Mouse (Mus musculus): ENCODE measurements around the gene Stra6. TPM values are rescaled to one million over a fixed set of nuclear protein-coding genes. Genes with fewer than 3 reads are reported as not detected.
A peak's percentile ranks its signal among the peaks of the same experiment; 100 is the strongest.

Stra6 gene
- total RNA-seq, 1 experiment = 4.5 TPM

DNA sequence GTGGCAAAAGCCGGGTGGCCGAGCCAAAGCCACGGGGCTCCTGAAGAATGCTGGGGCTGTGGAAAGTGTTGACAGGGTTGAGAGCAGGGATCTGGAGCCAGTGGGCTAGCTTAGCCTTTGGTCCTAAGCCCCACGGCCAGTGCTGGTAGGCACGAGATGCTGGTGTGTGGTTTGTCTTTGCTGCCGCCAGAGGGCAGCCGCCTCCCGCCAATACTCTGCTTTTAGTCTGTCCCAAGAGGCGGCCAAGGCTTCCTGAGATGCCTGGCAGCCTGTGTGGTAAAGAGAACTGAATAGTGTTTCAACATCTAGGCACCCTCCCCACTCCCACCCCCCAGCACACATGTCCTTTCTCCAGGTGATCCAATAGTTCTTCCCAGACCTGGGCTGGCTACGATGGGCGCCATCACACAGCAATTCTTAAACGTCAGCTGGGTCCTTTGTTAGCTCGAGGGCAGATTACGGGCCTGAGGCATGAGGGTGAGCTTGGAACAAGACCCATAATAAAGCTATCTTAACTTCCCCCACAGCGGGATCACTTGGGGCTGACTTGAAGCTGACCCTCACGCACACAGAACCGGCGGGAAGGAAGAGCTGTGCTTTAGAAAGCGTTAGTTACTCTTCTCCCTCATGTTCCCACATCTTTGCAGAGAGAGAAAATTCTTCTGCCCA, 25.0 kb upstream of the Stra6 start:
- Histone ChIP-seq H3K27ac (ENCODE audit: insufficient read depth, low read depth, low read length, poor library complexity, severe bottlenecking) (no peak overlapping the region), H3K9ac (ENCODE audit: insufficient read depth, low read depth, low read length, poor library complexity, severe bottlenecking) (no peak overlapping the region), H3K36me3 (ENCODE audit: control insufficient read depth, insufficient read depth, low read length, poor library complexity, severe bottlenecking) (no peaks in the 10 kb centered on the region)

DNA sequence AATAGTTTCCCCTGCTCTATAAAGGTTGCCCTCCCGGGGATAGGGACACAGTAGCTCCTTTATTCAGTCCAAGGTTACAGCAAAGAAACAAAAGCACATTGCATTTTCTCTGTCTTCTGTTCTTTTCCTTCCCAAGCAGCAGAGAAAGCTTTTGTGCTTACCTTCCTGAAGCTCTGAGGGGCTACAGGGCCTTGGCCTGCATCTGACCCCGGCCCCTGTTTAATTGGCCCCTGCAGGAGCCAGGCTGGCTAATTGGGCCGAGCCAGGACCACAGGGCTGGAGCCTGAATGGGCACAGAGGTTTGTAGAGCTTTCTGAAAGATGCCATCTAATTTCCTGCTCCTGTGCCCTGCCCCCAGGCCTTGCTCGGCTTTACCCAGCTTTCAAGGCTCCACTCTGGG, 22.6 kb upstream of the Stra6 start:
- Histone ChIP-seq H3K4me1 (ENCODE audit: control insufficient read depth in 2 of 2, insufficient read depth in 2 of 2, low read length in 2 of 2, poor library complexity in 1 of 2) (peaks cover 8 to 24% of the 10 kb centered on the region in 2 experiments), H3K9me3 (ENCODE audit: control insufficient read depth, insufficient read depth, low read depth, low read length) (no peaks in the 10 kb centered on the region), H3K27ac (ENCODE audit: insufficient read depth, low read depth, low read length, poor library complexity, severe bottlenecking) (no peak overlapping the region), H3K36me3 (ENCODE audit: control insufficient read depth, insufficient read depth, low read length, poor library complexity, severe bottlenecking) (no peaks in the 10 kb centered on the region), H3K9ac (ENCODE audit: insufficient read depth, low read depth, low read length, poor library complexity, severe bottlenecking) (no peak overlapping the region), H3K4me3 (ENCODE audit: insufficient read depth in 1 of 2, low read depth in 1 of 2, low read length in 2 of 2, poor library complexity in 1 of 2, severe bottlenecking in 1 of 2) (no peak overlapping the region)
- in situ Hi-C loops (cut with MboI; ENCODE audit: low sequenced_read_pairs in 2 of 2, unreplicated experiment in 2 of 2) = no loop called here
- no peak for DNase-seq (ENCODE audit: low read depth, low spot score)
- TF ChIP-seq HCFC1 (IDR thresholded peaks at IDR 0.05; ENCODE audit: borderline replicate concordance, insufficient read depth, low read length) = no peak
- TF ChIP-seq MAFK (IDR thresholded peaks at IDR 0.05; ENCODE audit: insufficient read depth, low read depth, low read length) = no peak
- TF ChIP-seq ZC3H11A (IDR thresholded peaks at IDR 0.05; ENCODE audit: borderline replicate concordance, low read depth, low read length) = no peak
- no peak for TF ChIP-seq CHD2 (IDR thresholded peaks at IDR 0.05; ENCODE audit: low read depth, low read length)
- no peak for TF ChIP-seq ZNF384 (IDR thresholded peaks at IDR 0.05; ENCODE audit: low read depth, low read length)

More for the DNA sequence above, 25.0 kb upstream of the Stra6 start:
- in situ Hi-C loops (cut with MboI; ENCODE audit: low sequenced_read_pairs in 2 of 2, unreplicated experiment in 2 of 2) = loop anchor here (5.0 kb wide), 2 partner anchors 164 to 169 kb away; partner anchors contain the start of genes Islr (in 1 of the 2) and Islr2 (in 1 of the 2)
- DNase-seq (ENCODE audit: low read depth, low spot score) = peak; percentile 61
- peaks cover 8 to 24% of the 10 kb centered on the region in 2 experiments for H3K4me1 ChIP-seq (ENCODE audit: control insufficient read depth in 2 of 2, insufficient read depth in 2 of 2, low read length in 2 of 2, poor library complexity in 1 of 2)
- TF ChIP-seq ZC3H11A (IDR thresholded peaks at IDR 0.05; ENCODE audit: borderline replicate concordance, low read depth, low read length) (peak; percentile 93), CHD2 (IDR thresholded peaks at IDR 0.05; ENCODE audit: low read depth, low read length) (no peak)
- peak overlapping the region in 1 of 2 experiments; percentile 27; a peak in 1 of 4 replicates for H3K4me3 ChIP-seq (ENCODE audit: insufficient read depth in 1 of 2, low read depth in 1 of 2, low read length in 2 of 2, poor library complexity in 1 of 2, severe bottlenecking in 1 of 2)
- H3K9me3 ChIP-seq (ENCODE audit: control insufficient read depth, insufficient read depth, low read depth, low read length) = no peaks in the 10 kb centered on the region

DNA sequence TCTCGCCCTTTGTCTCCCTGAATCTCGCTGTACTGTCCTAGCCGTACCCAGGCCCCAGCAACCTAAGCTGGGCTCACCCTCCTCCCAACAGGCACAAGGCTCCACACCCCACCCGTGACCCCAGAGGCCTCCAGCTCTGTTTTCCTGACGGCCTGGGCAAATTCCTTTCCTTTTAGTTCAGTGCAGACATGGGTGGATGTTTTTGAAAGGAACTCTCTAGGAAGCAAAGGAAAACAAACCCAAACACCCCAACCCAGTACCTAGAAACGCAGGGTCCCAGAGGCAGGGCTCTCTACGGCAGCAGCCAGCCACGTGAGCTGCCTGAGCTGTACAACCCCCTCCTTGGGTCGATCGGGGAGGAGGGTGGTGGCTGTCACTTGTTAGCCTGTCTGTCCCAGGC, 21.2 kb upstream of the Stra6 start:
- H3K9ac ChIP-seq (ENCODE audit: insufficient read depth, low read depth, low read length, poor library complexity, severe bottlenecking) = no peak overlapping the region
- H3K27ac ChIP-seq (ENCODE audit: insufficient read depth, low read depth, low read length, poor library complexity, severe bottlenecking) = no peak overlapping the region
- no peak overlapping the region for H3K4me3 ChIP-seq (ENCODE audit: insufficient read depth in 1 of 2, low read depth in 1 of 2, low read length in 2 of 2, poor library complexity in 1 of 2, severe bottlenecking in 1 of 2)
- in situ Hi-C loops (cut with MboI; ENCODE audit: low sequenced_read_pairs in 2 of 2, unreplicated experiment in 2 of 2) = no loop called here
- peaks cover 8 to 24% of the 10 kb centered on the region in 2 experiments for H3K4me1 ChIP-seq (ENCODE audit: control insufficient read depth in 2 of 2, insufficient read depth in 2 of 2, low read length in 2 of 2, poor library complexity in 1 of 2)
- no peak for TF ChIP-seq CHD2 (IDR thresholded peaks at IDR 0.05; ENCODE audit: low read depth, low read length)
- no peak for TF ChIP-seq MAFK (IDR thresholded peaks at IDR 0.05; ENCODE audit: insufficient read depth, low read depth, low read length)
- TF ChIP-seq HCFC1 (IDR thresholded peaks at IDR 0.05; ENCODE audit: borderline replicate concordance, insufficient read depth, low read length) = no peak
- TF ChIP-seq ZNF384 (IDR thresholded peaks at IDR 0.05; ENCODE audit: low read depth, low read length) = no peak
- TF ChIP-seq ZC3H11A (IDR thresholded peaks at IDR 0.05; ENCODE audit: borderline replicate concordance, low read depth, low read length) = no peak
- no peak for DNase-seq (ENCODE audit: low read depth, low spot score)
- no peaks in the 10 kb centered on the region for H3K36me3 ChIP-seq (ENCODE audit: control insufficient read depth, insufficient read depth, low read length, poor library complexity, severe bottlenecking)
- no peaks in the 10 kb centered on the region for H3K9me3 ChIP-seq (ENCODE audit: control insufficient read depth, insufficient read depth, low read depth, low read length)

DNA sequence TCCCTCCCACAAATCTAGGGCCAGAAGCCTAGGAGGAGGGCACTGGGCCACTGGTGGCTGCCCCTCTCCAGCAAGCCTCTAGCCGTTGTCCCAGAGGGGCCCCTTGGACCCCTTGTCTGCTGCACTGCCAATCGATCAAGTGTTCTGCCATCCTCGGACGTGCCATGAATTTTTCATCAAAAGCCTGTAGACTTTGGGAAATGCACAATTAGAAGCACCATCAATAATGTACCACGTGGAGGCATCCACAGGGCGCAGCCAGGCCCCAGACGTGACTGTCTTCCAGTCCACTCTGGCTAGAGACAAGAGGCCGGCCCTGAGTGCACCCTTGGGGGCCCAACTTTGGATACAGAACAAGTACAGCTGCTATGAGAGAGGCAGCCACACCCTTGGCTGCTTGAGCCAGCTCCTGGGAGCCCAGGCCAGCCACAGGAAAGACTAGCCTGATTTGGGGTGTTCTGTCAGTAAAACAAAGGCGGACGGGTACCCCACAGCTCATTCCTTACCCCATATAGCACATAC, 20.0 kb upstream of the Stra6 start:
- peaks cover 8 to 24% of the 10 kb centered on the region in 2 experiments for H3K4me1 ChIP-seq (ENCODE audit: control insufficient read depth in 2 of 2, insufficient read depth in 2 of 2, low read length in 2 of 2, poor library complexity in 1 of 2)
- no peak overlapping the region for H3K9ac ChIP-seq (ENCODE audit: insufficient read depth, low read depth, low read length, poor library complexity, severe bottlenecking)
- H3K36me3 ChIP-seq (ENCODE audit: control insufficient read depth, insufficient read depth, low read length, poor library complexity, severe bottlenecking) = no peaks in the 10 kb centered on the region
- H3K4me3 ChIP-seq (ENCODE audit: insufficient read depth in 1 of 2, low read depth in 1 of 2, low read length in 2 of 2, poor library complexity in 1 of 2, severe bottlenecking in 1 of 2) = no peak overlapping the region
- TF ChIP-seq HCFC1 (IDR thresholded peaks at IDR 0.05; ENCODE audit: borderline replicate concordance, insufficient read depth, low read length) (no peak), CHD2 (IDR thresholded peaks at IDR 0.05; ENCODE audit: low read depth, low read length) (no peak), MAFK (IDR thresholded peaks at IDR 0.05; ENCODE audit: insufficient read depth, low read depth, low read length) (no peak), ZNF384 (IDR thresholded peaks at IDR 0.05; ENCODE audit: low read depth, low read length) (no peak), ZC3H11A (IDR thresholded peaks at IDR 0.05; ENCODE audit: borderline replicate concordance, low read depth, low read length) (no peak)
- no peaks in the 10 kb centered on the region for H3K9me3 ChIP-seq (ENCODE audit: control insufficient read depth, insufficient read depth, low read depth, low read length)
- in situ Hi-C loops (cut with MboI; ENCODE audit: low sequenced_read_pairs in 2 of 2, unreplicated experiment in 2 of 2) = no loop called here
- no peak overlapping the region for H3K27ac ChIP-seq (ENCODE audit: insufficient read depth, low read depth, low read length, poor library complexity, severe bottlenecking)
- no peak for DNase-seq (ENCODE audit: low read depth, low spot score)

Data from ES-E14 (cell line).